Mouse (Mus musculus): ENCODE results near the gene Mzt1.
"Not testable (repeated sequence)": the region's sequence is repeated elsewhere in the genome, so short reads cannot be mapped to it uniquely, and the experiment has no call there.

The Mzt1 gene

GRCm38 (mm10) chr14:99046031-99046781, at the start of gene Mzt1, which contains the start of gene Bora:
TSS of gene Mzt1 (minus strand) at chr14:99046134.
TSS of gene Bora (plus strand) at chr14:99046222.
- DNase-seq (ENCODE audit: low spot score in 2 of 2), result peak; percentile 93 to 95

- no peak for DNase-seq (ENCODE audit: low spot score in 2 of 2)
These were observed 43.0 kb upstream of the Mzt1 start for GRCm38 (mm10) chr14:99088947-99089346.

- DNase-seq (ENCODE audit: low spot score in 2 of 2), result no peak
These were observed 25.2 kb upstream of the Mzt1 start for GRCm38 (mm10) chr14:99071146-99071545.

- no peak for DNase-seq (ENCODE audit: low spot score in 2 of 2)
These were observed 17.2 kb upstream of the Mzt1 start for GRCm38 (mm10) chr14:99063091-99063490.

- peak; percentile 23 to 26 for DNase-seq (ENCODE audit: low spot score in 2 of 2)
These were observed 14.7 kb upstream of the Mzt1 start for GRCm38 (mm10) chr14:99060616-99061015.

GRCm38 (mm10) chr14:99058959-99059586, 13.1 kb upstream of the Mzt1 start:
- DNase-seq (ENCODE audit: low spot score in 2 of 2), result peak; percentile 32 to 56

- DNase-seq (ENCODE audit: low spot score in 2 of 2), result no peak
These were observed 848 bp upstream of the Mzt1 start for GRCm38 (mm10) chr14:99046782-99047181.

GRCm38 (mm10) chr14:99045378-99046030, 430 bp downstream of the Mzt1 start:
- DNase-seq (ENCODE audit: low spot score in 2 of 2), result no peak

GRCm38 (mm10) chr14:99044718-99045117, 1.2 kb downstream of the Mzt1 start:
- no peak for DNase-seq (ENCODE audit: low spot score in 2 of 2)

GRCm38 (mm10) chr14:99044096-99044495, 1.8 kb downstream of the Mzt1 start:
- no peak for DNase-seq (ENCODE audit: low spot score in 2 of 2)

- no peak for DNase-seq (ENCODE audit: low spot score in 2 of 2)
These were observed 2.4 kb downstream of the Mzt1 start for GRCm38 (mm10) chr14:99043499-99043898.

- DNase-seq (ENCODE audit: low spot score in 2 of 2), result no peak
These were observed 4.5 kb downstream of the Mzt1 start for GRCm38 (mm10) chr14:99041416-99041815.

- DNase-seq (ENCODE audit: low spot score in 2 of 2), result not testable (repeated sequence)
These were observed 6.6 kb downstream of the Mzt1 start for GRCm38 (mm10) chr14:99039308-99039707.

- DNase-seq (ENCODE audit: low spot score in 2 of 2), result no peak
These were observed 8.2 kb downstream of the Mzt1 start for GRCm38 (mm10) chr14:99037703-99038102.

- DNase-seq (ENCODE audit: low spot score in 2 of 2), result no peak
These were observed 9.9 kb downstream of the Mzt1 start for GRCm38 (mm10) chr14:99036039-99036438.

GRCm38 (mm10) chr14:99034851-99035250, 11.1 kb downstream of the Mzt1 start:
- not testable (repeated sequence) for DNase-seq (ENCODE audit: low spot score in 2 of 2)

GRCm38 (mm10) chr14:99032596-99032995, 13.3 kb downstream of the Mzt1 start:
- DNase-seq (ENCODE audit: low spot score in 2 of 2), result no peak

- DNase-seq (ENCODE audit: low spot score in 2 of 2), result no peak
These were observed 14.5 kb downstream of the Mzt1 start for GRCm38 (mm10) chr14:99031337-99031873.

GRCm38 (mm10) chr14:99029987-99030386, 15.9 kb downstream of the Mzt1 start:
- DNase-seq (ENCODE audit: low spot score in 2 of 2), result peak in 1 of 2 experiments; percentile 8

GRCm38 (mm10) chr14:99022346-99023086, 23.4 kb downstream of the Mzt1 start:
- DNase-seq (ENCODE audit: low spot score in 2 of 2), result no peak

- DNase-seq (ENCODE audit: low spot score in 2 of 2), result no peak
These were observed 26.7 kb downstream of the Mzt1 start for GRCm38 (mm10) chr14:99019136-99019808.
